ENCODE assay signal across 8 mouse cellular contexts in genomic region chr5:112342463-112343204, GRCm38 (mm10). TPM values are rescaled to one million over a fixed set of nuclear protein-coding genes. Genes with fewer than 3 reads are reported as not detected.
DNase-seq lines count a peak whose midpoint lies in the region; ATAC-seq and TF ChIP-seq lines count a peak whose summit lies in the region.

Gene Srrd (minus strand): TSS chr5:112343040.
Gene Hps4 (plus strand): TSS chr5:112343083.

- H3K9ac ChIP-seq in forebrain, postnatal 0 days, result peak within 1 kb of the TSS; percentile 83
- H3K9ac ChIP-seq in lung, embryonic 14.5 days, result peak within 1 kb of the TSS; percentile 88

- TF ChIP-seq CTCF in forebrain, postnatal 0 days (IDR thresholded peaks at IDR 0.05; ENCODE audit: low read depth), result 0 out of 2 replicates have a peak, but pooled peaks have one; percentile 13
- peak; percentile 44 for TF ChIP-seq CTCF in layer of hippocampus, adult 2 months (conservative IDR thresholded peaks at IDR 0.05)
- TF ChIP-seq CTCF in lung, embryonic 14.5 days (IDR thresholded peaks at IDR 0.05; ENCODE audit: low read depth), result no peak

- peak within 1 kb of the TSS; percentile 90 for H3K4me3 ChIP-seq in forebrain, postnatal 0 days (ENCODE audit: low read depth, low read length)
- peak within 1 kb of the TSS; percentile 80 for H3K4me3 ChIP-seq in layer of hippocampus, adult 2 months
- H3K4me3 ChIP-seq in lung, embryonic 14.5 days (ENCODE audit: low read depth, low read length), result peak within 1 kb of the TSS; percentile 92

- peak; percentile 78 for DNase-seq in ES-CJ7 (ENCODE audit: low read depth, low spot score)
- DNase-seq in cerebellum, adult 18-20 months, result peak; percentile 83 to 95
- peak; percentile 93 for DNase-seq in forebrain, postnatal 0 days
- peak; percentile 91 to 93 for DNase-seq in heart, postnatal 36 days
- DNase-seq in layer of hippocampus, adult 2 months (ENCODE audit: low spot score in 2 of 2), result peak; percentile 82 to 94
- DNase-seq in lung, embryonic 14.5 days, result peak; percentile 92
- peak; percentile 67 to 72 for DNase-seq in thymus, adult 18-20 months

- H3K9me3 ChIP-seq in forebrain, postnatal 0 days (ENCODE audit: low read length), result no peaks in the 10 kb centered on the region
- no peaks in the 10 kb centered on the region for H3K9me3 ChIP-seq in lung, embryonic 14.5 days (ENCODE audit: low read depth, low read length)

- peak within 1 kb of the TSS; percentile 60 for H3K4me2 ChIP-seq in forebrain, postnatal 0 days (ENCODE audit: low read depth)
- H3K4me2 ChIP-seq in lung, embryonic 14.5 days, result peak within 1 kb of the TSS; percentile 84

- intact Hi-C loops in heart, postnatal 36 days (cut with DNase I), result loop anchor here (1.0 to 5.0 kb wide), 3 partner anchors 16 to 85 kb away; partner anchors contain the start of genes Tfip11 and Tpst2

- H3K36me3 ChIP-seq in forebrain, postnatal 0 days (ENCODE audit: insufficient read depth), result peaks cover 22% of the 10 kb centered on the region
- H3K36me3 ChIP-seq in lung, embryonic 14.5 days (ENCODE audit: insufficient read depth), result peaks cover 42% of the 10 kb centered on the region

- H3K27ac ChIP-seq in forebrain, postnatal 0 days (ENCODE audit: low read depth, low read length), result peak within 1 kb of the TSS; percentile 70
- peak within 1 kb of the TSS; percentile 96 for H3K27ac ChIP-seq in layer of hippocampus, adult 2 months
- peak within 1 kb of the TSS; percentile 54; the same call in 1 of the 2 replicates for H3K27ac ChIP-seq in lung, embryonic 14.5 days (ENCODE audit: low read depth)

- H3K27me3 ChIP-seq in forebrain, postnatal 0 days (ENCODE audit: insufficient read depth, low read length), result no peaks in the 10 kb centered on the region
- H3K27me3 ChIP-seq in lung, embryonic 14.5 days (ENCODE audit: insufficient read depth, low read length), result no peaks in the 10 kb centered on the region

- H3K4me1 ChIP-seq in forebrain, postnatal 0 days (ENCODE audit: insufficient read depth), result peaks cover 7% of the 10 kb centered on the region; the same call in 1 of the 2 replicates
- 0 out of 2 replicates have a peak, but pooled peaks cover 3% of the 10 kb centered on the region for H3K4me1 ChIP-seq in lung, embryonic 14.5 days (ENCODE audit: insufficient read depth)

- peak; percentile 91 for ATAC-seq in forebrain, postnatal 0 days
- ATAC-seq in lung, embryonic 14.5 days (ENCODE audit: insufficient read depth), result peak; percentile 73
- ATAC-seq in neutrophil, adult 5-6 weeks (ENCODE audit: extremely low read depth, insufficient number of reproducible peaks, low FRiP score, poor library complexity, severe bottlenecking), result peak; percentile 58

- 5% methylated on average over 59 of the region's 64 CpGs for WGBS in forebrain, postnatal 0 days
- 2% methylated on average over 64 of the region's 64 CpGs for WGBS in lung, embryonic 14.5 days

RNA-seq across cellular contexts. Expression of gene Srrd, which starts in this region (rescaled TPM):
- total RNA-seq in forebrain, postnatal 0 days (2014; rRNA removed), result 61.5 and 67.9 TPM in 2 replicates
- 51.1 and 52.2 TPM in 2 replicates for polyA plus RNA-seq in forebrain, postnatal 0 days (2015; fragmentation: Nextera tagmentation; extraction: Ambion mirVana)
- total RNA-seq in heart, postnatal 36 days (2021), result 1 to 10 TPM; 6.5 to 7.0 TPM
- 10 to 100 TPM; 21.4 to 30.4 TPM for total RNA-seq in layer of hippocampus, adult 2 months (2021)
- 42.3 and 51.0 TPM in 2 replicates for polyA plus RNA-seq in lung, embryonic 14.5 days (2014; fragmentation: Nextera tagmentation; extraction: Ambion mirVana)
- total RNA-seq in neutrophil, adult 5-6 weeks (2017), result 11.1 and 18.3 TPM in 2 replicates

RNA-seq across cellular contexts. Expression of gene Hps4, which starts in this region (rescaled TPM):
- total RNA-seq in forebrain, postnatal 0 days (2014; rRNA removed), result 24.6 and 25.4 TPM in 2 replicates
- polyA plus RNA-seq in forebrain, postnatal 0 days (2015; fragmentation: Nextera tagmentation; extraction: Ambion mirVana), result 23.7 and 26.5 TPM in 2 replicates
- 10 to 100 TPM; 12.4 to 12.5 TPM for total RNA-seq in heart, postnatal 36 days (2021)
- 10 to 100 TPM; 30.3 to 37.5 TPM for total RNA-seq in layer of hippocampus, adult 2 months (2021)
- 27.0 and 30.3 TPM in 2 replicates for polyA plus RNA-seq in lung, embryonic 14.5 days (2014; fragmentation: Nextera tagmentation; extraction: Ambion mirVana)
- total RNA-seq in neutrophil, adult 5-6 weeks (2017), result 18.3 and 18.4 TPM in 2 replicates

Comparison
In these comparisons a context has a peak if more than half of its experiments do, and no peak if none do; other contexts are left out.
1. Peak in every context shown above with its lines: DNase-seq, ATAC-seq, H3K4me3 ChIP-seq and H3K27ac ChIP-seq.